Mouse (Mus musculus) thymus, postnatal 4 days (tissue): ENCODE measurements around the gene Flrt2.
A peak's percentile ranks its signal among the peaks of the same experiment; 100 is the strongest.
"Not testable (repeated sequence)": the region's sequence is repeated elsewhere in the genome, so short reads cannot be mapped to it uniquely, and the experiment has no call there.

Source experiments
- DNase-seq: peaks from one replicate; pipeline ENCODE4 v3.0.0; 2021

The Flrt2 gene

GRCm38 (mm10) chr12:95691961-95692767, at the start of gene Flrt2:
TSS of gene Flrt2 (plus strand) at chr12:95692226.
- no peak for DNase-seq

- DNase-seq, result no peak
Observed at GRCm38 (mm10) chr12:95642226-95642625, 49.8 kb upstream of the Flrt2 start.

GRCm38 (mm10) chr12:95647179-95647578, 44.8 kb upstream of the Flrt2 start:
- not testable (repeated sequence) for DNase-seq

- no peak for DNase-seq
Observed at GRCm38 (mm10) chr12:95652172-95653156, 39.6 kb upstream of the Flrt2 start.

GRCm38 (mm10) chr12:95656594-95656993, 35.4 kb upstream of the Flrt2 start:
- no peak for DNase-seq

- DNase-seq, result no peak
Observed at GRCm38 (mm10) chr12:95667296-95667695, 24.7 kb upstream of the Flrt2 start.

GRCm38 (mm10) chr12:95675711-95676110, 16.3 kb upstream of the Flrt2 start:
- DNase-seq, result no peak

GRCm38 (mm10) chr12:95690819-95691218, 1.2 kb upstream of the Flrt2 start:
- no peak for DNase-seq

GRCm38 (mm10) chr12:95692948-95693650, 1.1 kb downstream of the Flrt2 start:
- DNase-seq, result no peak

- no peak for DNase-seq
Observed at GRCm38 (mm10) chr12:95693651-95694471, 1.8 kb downstream of the Flrt2 start.

GRCm38 (mm10) chr12:95694507-95694906, 2.5 kb downstream of the Flrt2 start:
- no peak for DNase-seq

GRCm38 (mm10) chr12:95694991-95695833, 3.2 kb downstream of the Flrt2 start:
- DNase-seq, result peak; percentile 42

GRCm38 (mm10) chr12:95695834-95696521, 4.0 kb downstream of the Flrt2 start:
- no peak for DNase-seq

GRCm38 (mm10) chr12:95696522-95697025, 4.5 kb downstream of the Flrt2 start:
- no peak for DNase-seq

GRCm38 (mm10) chr12:95698556-95698955, 6.5 kb downstream of the Flrt2 start:
- DNase-seq, result no peak

- no peak for DNase-seq
Observed at GRCm38 (mm10) chr12:95700746-95701145, 8.7 kb downstream of the Flrt2 start.

- DNase-seq, result no peak
Observed at GRCm38 (mm10) chr12:95701580-95701979, 9.6 kb downstream of the Flrt2 start.

GRCm38 (mm10) chr12:95705006-95705405, 13.0 kb downstream of the Flrt2 start:
- no peak for DNase-seq

GRCm38 (mm10) chr12:95723265-95723664, 31.2 kb downstream of the Flrt2 start:
- peak; percentile 48 for DNase-seq

- DNase-seq, result no peak
Observed at GRCm38 (mm10) chr12:95734075-95734474, 42.0 kb downstream of the Flrt2 start.
